In genomic region chr1:89968111-89968851, GRCm38 (mm10) we compare ENCODE assay signal across 9 mouse cellular contexts. TPM values are rescaled to one million over a fixed set of nuclear protein-coding genes. Genes with fewer than 3 reads are reported as not detected.
DNase-seq lines count a peak whose midpoint lies in the region; ATAC-seq and TF ChIP-seq lines count a peak whose summit lies in the region.
"Had no signal": no experiment of that assay in that cellular context is flagged by ENCODE, and none has a peak within 500 bp of the region (broad histone marks: within the 10 kb centered on the region; RNA-seq: fewer than 3 reads in every experiment).

No protein-coding gene starts in this region.

- no peaks in the 10 kb centered on the region for H3K36me3 ChIP-seq in heart, embryonic 10.5 days
- H3K36me3 ChIP-seq in forebrain, embryonic 14.5 days (ENCODE audit: control insufficient read depth, insufficient read depth, low read length), result no peaks in the 10 kb centered on the region
- no peaks in the 10 kb centered on the region for H3K36me3 ChIP-seq in intestine, embryonic 16.5 days (ENCODE audit: control insufficient read depth, insufficient read depth, low read length)
- H3K36me3 ChIP-seq in liver, embryonic 15.5 days (replicated peaks), result no peaks in the 10 kb centered on the region
- H3K36me3 ChIP-seq in small intestine, adult 2 months (ENCODE audit: control insufficient read depth, insufficient read depth, low read length), result no peaks in the 10 kb centered on the region

- no peak for TF ChIP-seq CTCF in brain, embryonic 14.5 days (IDR thresholded peaks at IDR 0.05; ENCODE audit: borderline replicate concordance, extremely low read depth, insufficient read depth, insufficient read length)
- TF ChIP-seq CTCF in small intestine, adult 2 months (IDR thresholded peaks at IDR 0.05; ENCODE audit: extremely low read depth, insufficient read length, insufficient replicate concordance, low read depth, low read length), result no peak

- peak; percentile 70 for ATAC-seq in forebrain, embryonic 14.5 days
- peak; percentile 42; the same call in 1 of the 2 replicates for ATAC-seq in intestine, embryonic 16.5 days
- ATAC-seq in liver, embryonic 15.5 days (ENCODE audit: insufficient read depth), result no peak

- 0 out of 2 replicates have a peak, but pooled peaks have one; percentile 14 for TF ChIP-seq POLR2A in brain, embryonic 14.5 days (IDR thresholded peaks at IDR 0.05; ENCODE audit: borderline replicate concordance, extremely low read depth, insufficient read depth, insufficient read length, poor library complexity, severe bottlenecking)
- TF ChIP-seq POLR2A in small intestine, adult 2 months (IDR thresholded peaks at IDR 0.05; ENCODE audit: low read depth, low read length), result no peak

- intact Hi-C loops in heart, postnatal 25 days (cut with DNase I), result no loop called here

- H3K4me2 ChIP-seq in forebrain, embryonic 14.5 days (ENCODE audit: low read length), result peak overlapping the region; percentile 79
- H3K4me2 ChIP-seq in intestine, embryonic 16.5 days (ENCODE audit: low read depth, low read length), result peak overlapping the region; percentile 95
- peak overlapping the region; percentile 60 for H3K4me2 ChIP-seq in liver, embryonic 15.5 days

- peak overlapping the region; percentile 61 for H3K9ac ChIP-seq in forebrain, embryonic 14.5 days (ENCODE audit: low read length)
- H3K9ac ChIP-seq in intestine, embryonic 16.5 days (ENCODE audit: low read depth, low read length), result peak overlapping the region; percentile 61
- no peak overlapping the region for H3K9ac ChIP-seq in liver, embryonic 15.5 days

- H3K4me3 ChIP-seq in heart, embryonic 10.5 days, result peak overlapping the region; percentile 73
- H3K4me3 ChIP-seq in forebrain, embryonic 14.5 days (ENCODE audit: low read depth, low read length), result peak overlapping the region; percentile 51
- peak overlapping the region; percentile 55 for H3K4me3 ChIP-seq in intestine, embryonic 16.5 days (ENCODE audit: low read length)
- peak overlapping the region; percentile 37 for H3K4me3 ChIP-seq in liver, embryonic 15.5 days (replicated peaks)
- peak overlapping the region; percentile 49 for H3K4me3 ChIP-seq in small intestine, adult 2 months (ENCODE audit: low read depth, low read length)

- peak; percentile 76 for DNase-seq in heart, embryonic 10.5 days (ENCODE audit: low spot score)
- DNase-seq in heart, postnatal 25 days (ENCODE audit: low spot score), result no peak
- peak; percentile 77 for DNase-seq in brain, embryonic 14.5 days (ENCODE audit: low read depth)
- DNase-seq in forebrain, embryonic 14.5 days (ENCODE audit: low spot score), result peak; percentile 65
- no peak for DNase-seq in MN1 (ENCODE audit: low spot score)

- peak overlapping the region; percentile 79 for H3K27ac ChIP-seq in heart, embryonic 10.5 days
- 0 out of 2 replicates have a peak overlapping the region, but pooled peaks have one; percentile 39 for H3K27ac ChIP-seq in forebrain, embryonic 14.5 days (ENCODE audit: low read depth, low read length)
- H3K27ac ChIP-seq in intestine, embryonic 16.5 days (ENCODE audit: low read length), result no peak overlapping the region
- no peak overlapping the region for H3K27ac ChIP-seq in liver, embryonic 15.5 days (replicated peaks)
- no peak overlapping the region for H3K27ac ChIP-seq in small intestine, adult 2 months (ENCODE audit: insufficient read depth, low read depth, low read length)

- H3K4me1 ChIP-seq in heart, embryonic 10.5 days, result peaks cover 13% of the 10 kb centered on the region; the same call in 1 of the 2 replicates
- H3K4me1 ChIP-seq in forebrain, embryonic 14.5 days (ENCODE audit: control insufficient read depth, insufficient read depth, low read length), result 0 out of 2 replicates have a peak, but pooled peaks cover 4% of the 10 kb centered on the region
- H3K4me1 ChIP-seq in intestine, embryonic 16.5 days (ENCODE audit: control insufficient read depth, insufficient read depth, low read length), result no peaks in the 10 kb centered on the region; the same call in 1 of the 2 replicates
- H3K4me1 ChIP-seq in liver, embryonic 15.5 days (replicated peaks), result no peaks in the 10 kb centered on the region
- H3K4me1 ChIP-seq in small intestine, adult 2 months (ENCODE audit: control insufficient read depth, insufficient read depth, insufficient read length, low read length), result no peaks in the 10 kb centered on the region

- WGBS in heart, embryonic 10.5 days, result under 1% methylated on average over 84 of the region's 95 CpGs
- under 1% methylated on average over 82 of the region's 95 CpGs for WGBS in forebrain, embryonic 14.5 days
- WGBS in intestine, embryonic 16.5 days, result under 1% methylated on average over 94 of the region's 95 CpGs
- WGBS in liver, embryonic 15.5 days (ENCODE audit: insufficient replicate concordance), result under 1% methylated on average over 94 of the region's 95 CpGs
- 1% methylated on average over 95 of the region's 95 CpGs for WGBS in small intestine, adult 2 months

- no peaks in the 10 kb centered on the region for H3K9me3 ChIP-seq in heart, embryonic 10.5 days
- H3K9me3 ChIP-seq in forebrain, embryonic 14.5 days (replicated peaks; ENCODE audit: control insufficient read depth, low read length), result no peaks in the 10 kb centered on the region
- no peaks in the 10 kb centered on the region for H3K9me3 ChIP-seq in intestine, embryonic 16.5 days (ENCODE audit: control insufficient read depth, low read length)
- H3K9me3 ChIP-seq in liver, embryonic 15.5 days (replicated peaks), result no peaks in the 10 kb centered on the region

- peaks cover 85% of the 10 kb centered on the region for H3K27me3 ChIP-seq in heart, embryonic 10.5 days (ENCODE audit: insufficient read depth, poor library complexity, severe bottlenecking)
- H3K27me3 ChIP-seq in forebrain, embryonic 14.5 days (replicated peaks; ENCODE audit: control insufficient read depth, insufficient read depth, low read length), result peaks cover 53% of the 10 kb centered on the region
- peaks cover 35% of the 10 kb centered on the region for H3K27me3 ChIP-seq in intestine, embryonic 16.5 days (replicated peaks; ENCODE audit: control insufficient read depth, insufficient read depth, low read length)
- H3K27me3 ChIP-seq in liver, embryonic 15.5 days, result peaks cover 63% of the 10 kb centered on the region
- H3K27me3 ChIP-seq in small intestine, adult 2 months (ENCODE audit: control insufficient read depth, insufficient read depth, low read length), result peaks cover 15% of the 10 kb centered on the region; the same call in 1 of the 2 replicates

RNA-seq across cellular contexts. Expression of gene Gbx2, which starts 37.3 kb away (rescaled TPM):
- 0.94 and 1.9 TPM in 2 replicates for polyA plus RNA-seq in heart, embryonic 10.5 days (2016; fragmentation: Nextera tagmentation; extraction: Ambion mirVana)
- under 1 TPM in 1 of 2 experiments, not detected in 1; 0.22 TPM for total RNA-seq in heart, postnatal 25 days (2021)
- polyA plus RNA-seq in brain, embryonic 14.5 days (2012; rRNA removed), result 30.3 and 38.2 TPM in 2 replicates
- 20.3 and 20.7 TPM in 2 replicates for polyA plus RNA-seq in forebrain, embryonic 14.5 days (2014; fragmentation: Nextera tagmentation; extraction: Ambion mirVana)
- 0.07 and 0.09 TPM in 2 replicates for polyA plus RNA-seq in intestine, embryonic 16.5 days (2015; fragmentation: Nextera tagmentation; extraction: Ambion mirVana)
- polyA plus RNA-seq in liver, embryonic 15.5 days (2015; fragmentation: Nextera tagmentation; extraction: Ambion mirVana), result 0.50 and 0.67 TPM in 2 replicates
- 0.11 TPM in 1 of 2 replicates, not detected in the other for polyA plus RNA-seq in small intestine, adult 2 months (2012; rRNA removed)
- total RNA-seq: heart, postnatal 36 days had no signal

RNA-seq across cellular contexts. Expression of gene Asb18, which starts 46.2 kb away (rescaled TPM):
- 0.63 and 0.93 TPM in 2 replicates for polyA plus RNA-seq in heart, embryonic 10.5 days (2016; fragmentation: Nextera tagmentation; extraction: Ambion mirVana)
- 10 to 100 TPM; 16.9 to 18.1 TPM for total RNA-seq in heart, postnatal 25 days (2021)
- polyA plus RNA-seq in brain, embryonic 14.5 days (2012; rRNA removed), result 0.25 and 0.59 TPM in 2 replicates
- 0.05 TPM in 1 of 2 replicates, not detected in the other for polyA plus RNA-seq in forebrain, embryonic 14.5 days (2014; fragmentation: Nextera tagmentation; extraction: Ambion mirVana)
- polyA plus RNA-seq in intestine, embryonic 16.5 days (2015; fragmentation: Nextera tagmentation; extraction: Ambion mirVana), result not detected in 2 replicates
- polyA plus RNA-seq in liver, embryonic 15.5 days (2015; fragmentation: Nextera tagmentation; extraction: Ambion mirVana), result not detected in 2 replicates
- not detected in 2 replicates for polyA plus RNA-seq in small intestine, adult 2 months (2012; rRNA removed)

Comparison
In these comparisons a context has a peak if more than half of its experiments do, and no peak if none do; other contexts are left out.
1. DNase-seq: peak in heart, embryonic 10.5 days (single experiment), brain, embryonic 14.5 days (single experiment) and forebrain, embryonic 14.5 days (single experiment); none in heart, postnatal 25 days (single experiment) and MN1 (single experiment).
2. H3K27ac ChIP-seq: peak in heart, embryonic 10.5 days (single experiment) and forebrain, embryonic 14.5 days (single experiment); none in intestine, embryonic 16.5 days (single experiment), liver, embryonic 15.5 days (single experiment) and small intestine, adult 2 months (single experiment).
3. Peak in every context shown above with its lines, with median percentiles within 50 percentile points of each other: H3K4me3 ChIP-seq and H3K4me2 ChIP-seq.